9 mouse cellular contexts compared by ENCODE assay signal in genomic region chr4:118445781-118446414, GRCm38 (mm10). TPM values are rescaled to one million over a fixed set of nuclear protein-coding genes. Genes with fewer than 3 reads are reported as not detected.
DNase-seq lines count a peak whose midpoint lies in the region; ATAC-seq lines count a peak whose summit lies in the region.
"Had no signal": no experiment of that assay in that cellular context is flagged by ENCODE, and none has a peak within 500 bp of the region (broad histone marks: within the 10 kb centered on the region; RNA-seq: fewer than 3 reads in every experiment).

No protein-coding gene starts in this region.

- H3K4me3 ChIP-seq in forebrain, embryonic 13.5 days, result peak overlapping the region; percentile 37
- H3K4me3 ChIP-seq in limb, embryonic 11.5 days (ENCODE audit: low read depth, low read length), result peak overlapping the region; percentile 32
- H3K4me3 ChIP-seq in midbrain, embryonic 14.5 days (replicated peaks; ENCODE audit: low read depth, low read length), result peak overlapping the region; percentile 36

- intact Hi-C loops in left cerebral cortex, postnatal 36 days (cut with DNase I), result loop anchor here (10.0 kb wide), 1 partner anchor 119 kb away; no protein-coding TSS in a partner anchor

- peak overlapping the region; percentile 66 for H3K4me2 ChIP-seq in forebrain, embryonic 13.5 days
- H3K4me2 ChIP-seq in limb, embryonic 11.5 days (ENCODE audit: low read depth, severe bottlenecking), result peak overlapping the region; percentile 81
- peak overlapping the region; percentile 73 for H3K4me2 ChIP-seq in midbrain, embryonic 14.5 days (ENCODE audit: low read length)

- peaks cover 10% of the 10 kb centered on the region for H3K4me1 ChIP-seq in forebrain, embryonic 13.5 days
- H3K4me1 ChIP-seq in limb, embryonic 11.5 days (ENCODE audit: control insufficient read depth, insufficient read depth, low read length), result peaks cover 11% of the 10 kb centered on the region
- H3K4me1 ChIP-seq in midbrain, embryonic 14.5 days (ENCODE audit: control insufficient read depth, insufficient read depth, low read length), result no peaks in the 10 kb centered on the region

- H3K9me3 ChIP-seq in forebrain, embryonic 13.5 days (replicated peaks), result no peaks in the 10 kb centered on the region
- H3K9me3 ChIP-seq in limb, embryonic 11.5 days (ENCODE audit: control insufficient read depth, low read length), result no peaks in the 10 kb centered on the region
- H3K9me3 ChIP-seq in midbrain, embryonic 14.5 days (ENCODE audit: control insufficient read depth, low read length), result no peaks in the 10 kb centered on the region

- no peak overlapping the region for H3K27ac ChIP-seq in forebrain, embryonic 13.5 days
- H3K27ac ChIP-seq in limb, embryonic 11.5 days (replicated peaks; ENCODE audit: low read depth, low read length), result no peak overlapping the region
- no peak overlapping the region for H3K27ac ChIP-seq in midbrain, embryonic 14.5 days (replicated peaks; ENCODE audit: low read depth, low read length)

- ATAC-seq in forebrain, embryonic 13.5 days, result peak; percentile 63; the same call in 1 of the 2 replicates
- peak; percentile 67; the same call in 1 of the 2 replicates for ATAC-seq in limb, embryonic 11.5 days (ENCODE audit: insufficient number of reproducible peaks, low FRiP score, low TSS enrichment, low read depth)
- ATAC-seq in midbrain, embryonic 14.5 days (ENCODE audit: low FRiP score, low TSS enrichment), result peak; percentile 55
- no peak; the same call in 1 of the 2 replicates for ATAC-seq in granulocyte monocyte progenitor cell, adult 5-6 weeks (replicated peaks; ENCODE audit: poor library complexity, severe bottlenecking)
- ATAC-seq: Patski had no signal

- peak; percentile 28 to 29 for DNase-seq in left cerebral cortex, postnatal 36 days (ENCODE audit: low spot score in 2 of 2)
- no peak for DNase-seq in left cerebral cortex, adult 8-10 months (ENCODE audit: low spot score in 2 of 2)
- peak; percentile 57 for DNase-seq in heart, postnatal 4 days
- peak; percentile 77 for DNase-seq in limb, embryonic 11.5 days (ENCODE audit: low spot score)
- DNase-seq in midbrain, embryonic 14.5 days, result peak; percentile 30
- DNase-seq in left cerebral cortex, adult 9 months (ENCODE audit: low spot score in 2 of 2), result no peak

- H3K9ac ChIP-seq in forebrain, embryonic 13.5 days, result peak overlapping the region; percentile 58
- peak overlapping the region; percentile 57 for H3K9ac ChIP-seq in limb, embryonic 11.5 days (ENCODE audit: low read length)
- H3K9ac ChIP-seq in midbrain, embryonic 14.5 days (replicated peaks; ENCODE audit: low read length), result peak overlapping the region; percentile 47

- H3K27me3 ChIP-seq in forebrain, embryonic 13.5 days, result 0 out of 2 replicates have a peak, but pooled peaks cover 2% of the 10 kb centered on the region
- no peaks in the 10 kb centered on the region for H3K27me3 ChIP-seq in limb, embryonic 11.5 days (ENCODE audit: control insufficient read depth, insufficient read depth, low read length)
- no peaks in the 10 kb centered on the region for H3K27me3 ChIP-seq in midbrain, embryonic 14.5 days (ENCODE audit: control insufficient read depth, insufficient read depth, low read length)

- 18% methylated on average over 18 of the region's 18 CpGs for WGBS in forebrain, embryonic 13.5 days
- 21% methylated on average over 18 of the region's 18 CpGs for WGBS in limb, embryonic 11.5 days
- 19% methylated on average over 18 of the region's 18 CpGs for WGBS in midbrain, embryonic 14.5 days

- no peaks in the 10 kb centered on the region for H3K36me3 ChIP-seq in forebrain, embryonic 13.5 days (ENCODE audit: poor library complexity, severe bottlenecking)
- H3K36me3 ChIP-seq in limb, embryonic 11.5 days (ENCODE audit: control insufficient read depth, insufficient read depth, low read length), result no peaks in the 10 kb centered on the region
- H3K36me3 ChIP-seq in midbrain, embryonic 14.5 days (ENCODE audit: control insufficient read depth, insufficient read depth, low read length), result no peaks in the 10 kb centered on the region

RNA-seq across cellular contexts. Expression of gene Cdc20, which starts 8.7 kb away (rescaled TPM):
- total RNA-seq in left cerebral cortex, postnatal 36 days (2021), result 1 to 10 TPM; 1.3 to 1.6 TPM
- total RNA-seq in left cerebral cortex, adult 8-10 months (2022), result 1 to 10 TPM in 3 of 4 experiments, under 1 TPM in 1; 0.82 to 2.2 (median 1.1) TPM
- 251 and 259 TPM in 2 replicates for polyA plus RNA-seq in forebrain, embryonic 13.5 days (2015; fragmentation: Nextera tagmentation; extraction: Ambion mirVana)
- total RNA-seq in heart, postnatal 4 days (2021), result 10 to 100 TPM; 68.2 to 73.1 TPM
- polyA plus RNA-seq in limb, embryonic 11.5 days (2014; fragmentation: Nextera tagmentation; extraction: Ambion mirVana), result 355 and 368 TPM in 2 replicates
- polyA plus RNA-seq in midbrain, embryonic 14.5 days (2014; fragmentation: Nextera tagmentation; extraction: Ambion mirVana), result 29.6 and 47.3 TPM in 2 replicates
- total RNA-seq in granulocyte monocyte progenitor cell, adult 5-6 weeks (2014; fragmentation: Nextera tagmentation), result 26.7 and 35.6 TPM in 2 replicates
- 77.2 and 88.2 TPM in 2 replicates for total RNA-seq in granulocyte monocyte progenitor cell, adult 5-6 weeks (2017)

RNA-seq across cellular contexts. Expression of gene Mpl, which starts 11.4 kb away (rescaled TPM):
- under 1 TPM; 0.79 to 0.94 TPM for total RNA-seq in left cerebral cortex, postnatal 36 days (2021)
- under 1 TPM; 0.40 to 0.82 (median 0.59) TPM for total RNA-seq in left cerebral cortex, adult 8-10 months (2022)
- 0.08 and 0.37 TPM in 2 replicates for polyA plus RNA-seq in forebrain, embryonic 13.5 days (2015; fragmentation: Nextera tagmentation; extraction: Ambion mirVana)
- total RNA-seq in heart, postnatal 4 days (2021), result under 1 TPM in 1 of 2 experiments, not detected in 1; 0.14 TPM
- polyA plus RNA-seq in limb, embryonic 11.5 days (2014; fragmentation: Nextera tagmentation; extraction: Ambion mirVana), result 1.3 TPM in 2 replicates
- 0.13 TPM in 1 of 2 replicates, not detected in the other for polyA plus RNA-seq in midbrain, embryonic 14.5 days (2014; fragmentation: Nextera tagmentation; extraction: Ambion mirVana)
- 0.11 and 0.49 TPM in 2 replicates for total RNA-seq in granulocyte monocyte progenitor cell, adult 5-6 weeks (2014; fragmentation: Nextera tagmentation)
- total RNA-seq in granulocyte monocyte progenitor cell, adult 5-6 weeks (2017), result not detected in 2 replicates
- polyA plus RNA-seq: Patski had no signal

RNA-seq across cellular contexts. Expression of gene Elovl1, which starts 18.0 kb away (rescaled TPM):
- total RNA-seq in left cerebral cortex, postnatal 36 days (2021), result 10 to 100 TPM; 21.9 to 24.3 TPM
- total RNA-seq in left cerebral cortex, adult 8-10 months (2022), result 10 to 100 TPM; 16.2 to 26.7 (median 21.1) TPM
- polyA plus RNA-seq in forebrain, embryonic 13.5 days (2015; fragmentation: Nextera tagmentation; extraction: Ambion mirVana), result 24.1 and 24.3 TPM in 2 replicates
- total RNA-seq in heart, postnatal 4 days (2021), result 10 to 100 TPM; 38.0 to 44.4 TPM
- polyA plus RNA-seq in limb, embryonic 11.5 days (2014; fragmentation: Nextera tagmentation; extraction: Ambion mirVana), result 42.7 and 48.8 TPM in 2 replicates
- polyA plus RNA-seq in midbrain, embryonic 14.5 days (2014; fragmentation: Nextera tagmentation; extraction: Ambion mirVana), result 14.0 and 25.0 TPM in 2 replicates
- total RNA-seq in granulocyte monocyte progenitor cell, adult 5-6 weeks (2014; fragmentation: Nextera tagmentation), result 116 and 119 TPM in 2 replicates
- total RNA-seq in granulocyte monocyte progenitor cell, adult 5-6 weeks (2017), result 53.6 and 63.3 TPM in 2 replicates

RNA-seq across cellular contexts. Expression of gene Med8, which starts 36.8 kb away (rescaled TPM):
- 10 to 100 TPM; 55.6 to 62.5 TPM for total RNA-seq in left cerebral cortex, postnatal 36 days (2021)
- 10 to 100 TPM; 47.8 to 56.5 (median 56.1) TPM for total RNA-seq in left cerebral cortex, adult 8-10 months (2022)
- polyA plus RNA-seq in forebrain, embryonic 13.5 days (2015; fragmentation: Nextera tagmentation; extraction: Ambion mirVana), result 143 and 144 TPM in 2 replicates
- total RNA-seq in heart, postnatal 4 days (2021), result 10 to 100 TPM; 60.2 to 60.5 TPM
- 130 and 134 TPM in 2 replicates for polyA plus RNA-seq in limb, embryonic 11.5 days (2014; fragmentation: Nextera tagmentation; extraction: Ambion mirVana)
- 89.6 and 109 TPM in 2 replicates for polyA plus RNA-seq in midbrain, embryonic 14.5 days (2014; fragmentation: Nextera tagmentation; extraction: Ambion mirVana)
- 75.7 and 79.4 TPM in 2 replicates for total RNA-seq in granulocyte monocyte progenitor cell, adult 5-6 weeks (2014; fragmentation: Nextera tagmentation)
- 94.8 and 103 TPM in 2 replicates for total RNA-seq in granulocyte monocyte progenitor cell, adult 5-6 weeks (2017)

RNA-seq across cellular contexts. Expression of gene Szt2, which starts 36.8 kb away (rescaled TPM):
- total RNA-seq in left cerebral cortex, postnatal 36 days (2021), result 10 to 100 TPM; 30.0 to 46.8 TPM
- 10 to 100 TPM; 32.2 to 40.1 (median 37.6) TPM for total RNA-seq in left cerebral cortex, adult 8-10 months (2022)
- 10.0 and 12.6 TPM in 2 replicates for polyA plus RNA-seq in forebrain, embryonic 13.5 days (2015; fragmentation: Nextera tagmentation; extraction: Ambion mirVana)
- total RNA-seq in heart, postnatal 4 days (2021), result 10 to 100 TPM; 17.1 to 17.7 TPM
- polyA plus RNA-seq in limb, embryonic 11.5 days (2014; fragmentation: Nextera tagmentation; extraction: Ambion mirVana), result 11.0 and 13.3 TPM in 2 replicates
- polyA plus RNA-seq in midbrain, embryonic 14.5 days (2014; fragmentation: Nextera tagmentation; extraction: Ambion mirVana), result 13.2 and 14.7 TPM in 2 replicates
- total RNA-seq in granulocyte monocyte progenitor cell, adult 5-6 weeks (2014; fragmentation: Nextera tagmentation), result 20.6 and 25.0 TPM in 2 replicates
- total RNA-seq in granulocyte monocyte progenitor cell, adult 5-6 weeks (2017), result 3.7 and 4.0 TPM in 2 replicates

Comparison
In these comparisons a context has a peak if more than half of its experiments do, and no peak if none do; other contexts are left out.
1. DNase-seq: peak in left cerebral cortex, postnatal 36 days (2 of 2), heart, postnatal 4 days (single experiment), limb, embryonic 11.5 days (single experiment) and midbrain, embryonic 14.5 days (single experiment); none in left cerebral cortex, adult 8-10 months (0 of 2) and left cerebral cortex, adult 9 months (0 of 2).
2. RNA of gene Cdc20, which starts 8.7 kb away (total RNA-seq): 26.7 to 88.2 TPM in granulocyte monocyte progenitor cell, adult 5-6 weeks and 68.2 to 73.1 TPM in heart, postnatal 4 days; 1.3 to 1.6 TPM in left cerebral cortex, postnatal 36 days and 0.82 to 2.2 TPM in left cerebral cortex, adult 8-10 months; every median in the first group is over 4 times any median in the second.
3. Peak in every context shown above with its lines, with median percentiles within 50 percentile points of each other: H3K4me2 ChIP-seq, H3K4me3 ChIP-seq and H3K9ac ChIP-seq.